Mouse (Mus musculus) ovary, adult 18-20 months (tissue): Measurements from ENCODE around the gene Rnf114.

Experiments
- DNase-seq: peaks from one replicate; pipeline ENCODE4 v3.0.0; 2022; ENCODE audit warnings: low spot score, mixed read lengths

The Rnf114 gene

GRCm38 (mm10) chr2:167491757-167492708 is at the start of gene Rnf114:
Gene Rnf114 (plus strand): TSS chr2:167492645.
- DNase-seq: no peak

GRCm38 (mm10) chr2:167443411-167444193 is 48.8 kb upstream of the Rnf114 start:
- no peak for DNase-seq

GRCm38 (mm10) chr2:167445911-167446780 is 46.3 kb upstream of the Rnf114 start:
- peak; percentile 30 for DNase-seq

GRCm38 (mm10) chr2:167447207-167447606 is 45.2 kb upstream of the Rnf114 start:
- no peak for DNase-seq

- no peak for DNase-seq
These were observed 44.8 kb upstream of the Rnf114 start for GRCm38 (mm10) chr2:167447629-167448028.

GRCm38 (mm10) chr2:167449331-167450275 is 42.8 kb upstream of the Rnf114 start:
- DNase-seq: no peak

- no peak for DNase-seq
These were observed 41.8 kb upstream of the Rnf114 start for GRCm38 (mm10) chr2:167450647-167451046.

- DNase-seq: no peak
These were observed 38.6 kb upstream of the Rnf114 start for GRCm38 (mm10) chr2:167453814-167454213.

- no peak for DNase-seq
These were observed 36.0 kb upstream of the Rnf114 start for GRCm38 (mm10) chr2:167456361-167457020.

GRCm38 (mm10) chr2:167457213-167457612 is 35.2 kb upstream of the Rnf114 start:
- no peak for DNase-seq

GRCm38 (mm10) chr2:167458548-167458947 is 33.9 kb upstream of the Rnf114 start:
- DNase-seq: no peak

GRCm38 (mm10) chr2:167459071-167459865 is 33.2 kb upstream of the Rnf114 start:
- no peak for DNase-seq

GRCm38 (mm10) chr2:167462954-167463353 is 29.5 kb upstream of the Rnf114 start:
- DNase-seq: no peak

GRCm38 (mm10) chr2:167463802-167464201 is 28.6 kb upstream of the Rnf114 start:
- DNase-seq: no peak

- no peak for DNase-seq
These were observed 26.5 kb upstream of the Rnf114 start for GRCm38 (mm10) chr2:167465951-167466350.

- no peak for DNase-seq
These were observed 25.2 kb upstream of the Rnf114 start for GRCm38 (mm10) chr2:167467214-167467613.

GRCm38 (mm10) chr2:167468444-167468843 is 24.0 kb upstream of the Rnf114 start:
- no peak for DNase-seq

- DNase-seq: no peak
These were observed 21.8 kb upstream of the Rnf114 start for GRCm38 (mm10) chr2:167470611-167471010.

GRCm38 (mm10) chr2:167471585-167471984 is 20.9 kb upstream of the Rnf114 start:
- DNase-seq: no peak
